9 mouse cellular contexts compared by ENCODE assay signal in genomic region chr1:66871591-66871990, GRCm38 (mm10). TPM values are rescaled to one million over a fixed set of nuclear protein-coding genes. Genes with fewer than 3 reads are reported as not detected.
DNase-seq lines count a peak whose midpoint lies in the region; ATAC-seq and TF ChIP-seq lines count a peak whose summit lies in the region.
"Had no signal": no experiment of that assay in that cellular context is flagged by ENCODE, and none has a peak within 500 bp of the region (broad histone marks: within the 10 kb centered on the region; RNA-seq: fewer than 3 reads in every experiment).

No protein-coding gene starts in this region.

- no peak for TF ChIP-seq POLR2A in brain, embryonic 14.5 days (IDR thresholded peaks at IDR 0.05; ENCODE audit: borderline replicate concordance, extremely low read depth, insufficient read depth, insufficient read length, poor library complexity, severe bottlenecking)

- H3K4me1 ChIP-seq in kidney, embryonic 14.5 days (ENCODE audit: control insufficient read depth, insufficient read depth, low read length) = no peaks in the 10 kb centered on the region

- no peak for TF ChIP-seq CTCF in brain, embryonic 14.5 days (IDR thresholded peaks at IDR 0.05; ENCODE audit: borderline replicate concordance, extremely low read depth, insufficient read depth, insufficient read length)

- H3K36me3 ChIP-seq in kidney, embryonic 14.5 days (ENCODE audit: control insufficient read depth, insufficient read depth, low read length) = no peaks in the 10 kb centered on the region

- peak; percentile 67 for DNase-seq in kidney, adult 11 months
- DNase-seq in adipocyte (ENCODE audit: low spot score) = peak; percentile 64
- DNase-seq in brain, embryonic 14.5 days (ENCODE audit: low read depth) = peak; percentile 84
- peak; percentile 33 to 55 for DNase-seq in kidney, adult 8-10 months
- no peak for DNase-seq in retina, postnatal 1 day
- DNase-seq in spleen, postnatal 10 days (ENCODE audit: low spot score in 2 of 2) = no peak
- no peak for DNase-seq in B cell, adult 2 months

- H3K9me3 ChIP-seq in kidney, embryonic 14.5 days (ENCODE audit: control insufficient read depth, low read length) = no peaks in the 10 kb centered on the region

- H3K4me2 ChIP-seq in kidney, embryonic 14.5 days (replicated peaks; ENCODE audit: low read depth, low read length) = no peak overlapping the region

- no peak overlapping the region for H3K4me3 ChIP-seq in kidney, embryonic 14.5 days (ENCODE audit: low read length)

- H3K27me3 ChIP-seq in kidney, embryonic 14.5 days (ENCODE audit: control insufficient read depth, insufficient read depth, low read length) = no peaks in the 10 kb centered on the region

- no peak for ATAC-seq in kidney, embryonic 14.5 days (ENCODE audit: low FRiP score, low TSS enrichment)

- no peak overlapping the region for H3K9ac ChIP-seq in kidney, embryonic 14.5 days (ENCODE audit: low read depth, low read length)
- H3K9ac ChIP-seq: liver, embryonic 14.5 days had no signal

- 84% methylated on average over 7 of the region's 7 CpGs for WGBS in kidney, embryonic 14.5 days

- no peak overlapping the region for H3K27ac ChIP-seq in kidney, embryonic 14.5 days (ENCODE audit: low read depth, low read length)
- H3K27ac ChIP-seq: liver, embryonic 14.5 days had no signal

RNA-seq across cellular contexts. Expression of gene Acadl, which starts 8.5 kb away (rescaled TPM):
- 70.5 and 98.4 TPM in 2 replicates for polyA plus RNA-seq in kidney, embryonic 14.5 days (2014; fragmentation: Nextera tagmentation; extraction: Ambion mirVana)
- 9.6 and 18.0 TPM in 2 replicates for polyA plus RNA-seq in brain, embryonic 14.5 days (2012; rRNA removed)

RNA-seq across cellular contexts. Expression of gene Kansl1l, which starts 54.2 kb away (rescaled TPM):
- 15.7 and 16.4 TPM in 2 replicates for polyA plus RNA-seq in kidney, embryonic 14.5 days (2014; fragmentation: Nextera tagmentation; extraction: Ambion mirVana)
- polyA plus RNA-seq in brain, embryonic 14.5 days (2012; rRNA removed) = 14.0 TPM in 2 replicates

Comparison
In these comparisons a context has a peak if more than half of its experiments do, and no peak if none do; other contexts are left out.
1. DNase-seq: peak in kidney, adult 11 months (single experiment), adipocyte (single experiment), brain, embryonic 14.5 days (single experiment) and kidney, adult 8-10 months (2 of 2); none in retina, postnatal 1 day (single experiment), spleen, postnatal 10 days (0 of 2) and B cell, adult 2 months (0 of 2).